Mouse (Mus musculus) frontal cortex, adult (tissue): Measurements from ENCODE around the gene Mmel1.

Source experiments
- ATAC-seq: cut with Nextera tagmentation; 2 replicates; pipeline ENCODE4 v1.9.2; 2017; ENCODE audit warnings: mild to moderate bottlenecking, moderate library complexity, mixed read lengths; ENCODE audit not compliant: low TSS enrichment

Mmel1 gene

GRCm38 (mm10) chr4:154904185-154905071 is 35.0 kb downstream of the Mmel1 start:
- peak; percentile 95 for ATAC-seq

GRCm38 (mm10) chr4:154907833-154908232 is 38.4 kb downstream of the Mmel1 start:
- peak; percentile 82; the same call in 1 of the 2 replicates for ATAC-seq

GRCm38 (mm10) chr4:154908490-154908889 is 39.1 kb downstream of the Mmel1 start:
- ATAC-seq: no peak

- ATAC-seq: peak; percentile 31; the same call in 1 of the 2 replicates
These were observed 41.5 kb downstream of the Mmel1 start for GRCm38 (mm10) chr4:154910606-154911522.

- ATAC-seq: no peak
These were observed 42.3 kb downstream of the Mmel1 start for GRCm38 (mm10) chr4:154911644-154912043.

- no peak for ATAC-seq
These were observed 44.5 kb downstream of the Mmel1 start for GRCm38 (mm10) chr4:154913845-154914244.

- ATAC-seq: no peak
These were observed 44.9 kb downstream of the Mmel1 start for GRCm38 (mm10) chr4:154914252-154914651.

GRCm38 (mm10) chr4:154914707-154915106 is 45.3 kb downstream of the Mmel1 start:
- no peak for ATAC-seq

GRCm38 (mm10) chr4:154915286-154915685 is 45.9 kb downstream of the Mmel1 start:
- ATAC-seq: no peak

GRCm38 (mm10) chr4:154916662-154917061 is 47.3 kb downstream of the Mmel1 start:
- no peak for ATAC-seq

- no peak for ATAC-seq
These were observed 52.9 kb downstream of the Mmel1 start for GRCm38 (mm10) chr4:154922291-154922690.

GRCm38 (mm10) chr4:154922931-154923330 is 53.5 kb downstream of the Mmel1 start:
- ATAC-seq: no peak

- ATAC-seq: no peak
These were observed 56.0 kb downstream of the Mmel1 start for GRCm38 (mm10) chr4:154925413-154925812.

- ATAC-seq: no peak
These were observed 57.8 kb downstream of the Mmel1 start for GRCm38 (mm10) chr4:154926969-154927898.

GRCm38 (mm10) chr4:154927899-154928337 is 58.5 kb downstream of the Mmel1 start:
- ATAC-seq: no peak

- no peak for ATAC-seq
These were observed 59.2 kb downstream of the Mmel1 start, which contains the start of gene Tnfrsf14 for GRCm38 (mm10) chr4:154928395-154929087. TSS of gene Tnfrsf14 (minus strand) at chr4:154928563.

GRCm38 (mm10) chr4:154929088-154929660 is 59.8 kb downstream of the Mmel1 start:
- ATAC-seq: no peak

GRCm38 (mm10) chr4:154933306-154933907 is 64.0 kb downstream of the Mmel1 start:
- no peak for ATAC-seq

- ATAC-seq: no peak
These were observed 65.4 kb downstream of the Mmel1 start for GRCm38 (mm10) chr4:154934800-154935199.

- no peak for ATAC-seq
These were observed 66.4 kb downstream of the Mmel1 start for GRCm38 (mm10) chr4:154935788-154936187.
